Mouse (Mus musculus) kidney, postnatal 0 days (tissue): Measurements from ENCODE around the gene Rrn3. TPM values are rescaled to one million over a fixed set of nuclear protein-coding genes. Genes with fewer than 3 reads are reported as not detected.

Experiments used
- ATAC-seq: fragments of 200-750 bp; cut with Nextera tagmentation; replicated peaks from 2 replicates; pipeline ENCODE4 v1.8.0; 2017; ENCODE audit warnings: low read depth, moderate number of reproducible peaks, moderate TSS enrichment, moderate library complexity; ENCODE audit not compliant: low FRiP score
- DNase-seq: peaks from one replicate; pipeline ENCODE4 v3.0.0-alpha.2; 2016; ENCODE audit warnings: low spot score
- H3K27ac ChIP-seq: fragments of 300-500 bp; sonication (generic); 2 replicates; pipeline ENCODE4 v1.5.1; 2014; ENCODE audit warnings: mild to moderate bottlenecking
- H3K27me3 ChIP-seq: fragments of 300-500 bp; sonication (generic); 2 replicates; pipeline ENCODE4 v1.6.1; 2014; ENCODE audit warnings: low read length, mixed read lengths; ENCODE audit not compliant: insufficient read depth
- H3K36me3 ChIP-seq: fragments of 300-500 bp; sonication (generic); 2 replicates; pipeline ENCODE4 v1.6.1; 2014; ENCODE audit warnings: low read length, mixed read lengths; ENCODE audit not compliant: insufficient read depth
- H3K4me1 ChIP-seq: fragments of 300-500 bp; sonication (generic); replicated peaks from 2 replicates; pipeline ENCODE4 v1.6.1; 2014; ENCODE audit warnings: antibody characterized with exemption, low read length, mixed read lengths; ENCODE audit not compliant: insufficient read depth
- H3K4me2 ChIP-seq: fragments of 300-500 bp; sonication (generic); 2 replicates; pipeline ENCODE4 v1.6.1; 2014; ENCODE audit warnings: mild to moderate bottlenecking, low read length, moderate library complexity, mixed read lengths
- H3K4me3 ChIP-seq: fragments of 300-500 bp; sonication (generic); replicated peaks from 2 replicates; pipeline ENCODE4 v1.5.1; 2014; ENCODE audit warnings: low read depth, low read length
- H3K9ac ChIP-seq: fragments of 300-500 bp; sonication (generic); 2 replicates; pipeline ENCODE4 v1.6.1; 2014; ENCODE audit warnings: low read depth, low read length
- H3K9me3 ChIP-seq: fragments of 300-500 bp; sonication (generic); replicated peaks from 2 replicates; pipeline ENCODE4 v1.6.1; 2016; ENCODE audit warnings: low read length, inconsistent platforms, mixed read lengths
- CTCF ChIP-seq: IDR thresholded peaks from 2 replicates; pipeline ENCODE4 v1.5.1; 2016; ENCODE audit warnings: antibody characterized with exemption, low read depth, mild to moderate bottlenecking, moderate library complexity
- WGBS: fragments of 180-500 bp; shearing (Covaris S2); extraction: QIAGEN DNeasy Blood & Tissue Kit; methylation state at CpG from one replicate; pipeline ENCODE4 v1.1.7; 2014; 5-methylcytosine and 5-hydroxymethylcytosine counted together
- polyA plus RNA-seq: library from polyadenylated mRNA; unstranded; fragments of >200 nt; fragmentation: Nextera tagmentation; extraction: Ambion mirVana; gene quantifications from 2 replicates; pipeline ENCODE4 v1.2.1, GENCODE M21; 2015

The Rrn3 gene
- polyA plus RNA-seq, 1 experiment from 2014 or later = 47.0 TPM

DNA sequence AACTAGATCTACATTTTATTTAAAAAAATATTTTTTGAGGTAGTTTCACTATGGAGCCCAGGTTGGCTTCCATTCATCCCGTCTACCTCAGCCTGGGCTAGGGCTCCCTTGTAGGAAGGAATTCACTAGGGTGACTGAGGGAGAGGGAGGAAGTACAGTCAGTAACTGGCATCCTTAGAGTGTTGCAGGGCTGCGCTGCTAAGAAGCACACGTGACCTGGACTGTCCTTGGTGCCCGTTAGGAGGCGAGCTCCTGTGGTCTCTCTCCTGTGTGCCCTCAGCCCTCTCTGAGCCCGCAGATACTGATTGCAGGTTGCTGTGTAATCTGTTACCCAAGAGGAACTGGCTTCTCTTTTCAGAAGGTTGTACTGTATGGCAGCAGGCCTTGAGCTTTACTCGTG is 27.9 kb downstream of the Rrn3 start:
- Histone ChIP-seq H3K27me3 (no peaks in the 10 kb centered on the region), H3K36me3 (peaks cover 79% of the 10 kb centered on the region), H3K9me3 (no peaks in the 10 kb centered on the region), H3K9ac (no peak overlapping the region), H3K4me3 (no peak overlapping the region), H3K4me1 (no peaks in the 10 kb centered on the region), H3K4me2 (no peak overlapping the region), H3K27ac (no peak overlapping the region)
- DNase-seq = no peak
- ATAC-seq = no peak
- no peak for TF ChIP-seq CTCF
- 95% methylated on average over 7 of the region's 7 CpGs for WGBS

DNA sequence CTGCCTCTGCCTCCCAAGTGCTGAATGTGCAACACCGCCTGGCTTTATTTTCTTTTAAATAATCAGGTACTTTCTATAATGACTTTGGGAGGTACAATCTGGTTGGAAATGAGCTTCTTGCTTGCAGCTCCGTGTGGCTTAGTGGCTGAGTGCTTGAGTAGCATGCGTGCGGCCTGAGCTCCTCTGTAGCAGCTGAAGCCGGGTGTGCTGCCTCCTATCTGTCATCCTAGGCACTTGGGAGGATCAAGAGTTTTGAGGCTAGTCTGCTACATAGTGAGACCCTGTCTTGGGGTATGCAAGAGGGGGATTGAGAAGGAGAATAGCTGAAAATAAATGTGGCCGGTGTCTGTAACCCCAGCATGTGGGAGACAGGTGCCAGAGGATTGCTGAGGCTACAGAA is 31.6 kb downstream of the Rrn3 start:
- H3K9ac ChIP-seq = no peak overlapping the region
- H3K9me3 ChIP-seq = no peaks in the 10 kb centered on the region
- H3K4me1 ChIP-seq = no peaks in the 10 kb centered on the region
- H3K4me3 ChIP-seq = no peak overlapping the region
- no peak overlapping the region for H3K4me2 ChIP-seq
- H3K36me3 ChIP-seq = peaks cover 67% of the 10 kb centered on the region
- H3K27me3 ChIP-seq = no peaks in the 10 kb centered on the region
- no peak overlapping the region for H3K27ac ChIP-seq
- WGBS = 91% methylated on average over 6 of the region's 6 CpGs
- no peak for TF ChIP-seq CTCF
- no peak for DNase-seq
- no peak for ATAC-seq

DNA sequence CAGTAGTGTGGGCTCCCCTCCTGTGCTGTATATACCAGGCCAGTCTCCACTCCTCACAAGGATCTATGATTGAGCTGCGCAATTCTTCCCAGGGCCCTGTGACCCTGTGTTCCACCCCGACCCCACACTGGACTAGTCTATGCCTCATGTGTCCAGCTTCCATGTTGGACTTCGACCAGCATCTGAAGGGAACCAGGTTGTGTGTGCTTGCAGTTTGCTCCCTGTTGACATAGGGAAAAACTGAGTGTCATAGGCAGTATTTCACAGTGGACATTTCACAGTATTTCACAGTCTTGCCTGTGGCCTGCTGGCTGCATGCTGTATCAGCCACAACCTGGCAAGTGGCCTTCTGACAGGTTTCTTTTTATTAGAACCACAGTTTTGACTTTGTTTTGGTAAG is 32.7 kb downstream of the Rrn3 start:
- no peaks in the 10 kb centered on the region for H3K9me3 ChIP-seq

DNA sequence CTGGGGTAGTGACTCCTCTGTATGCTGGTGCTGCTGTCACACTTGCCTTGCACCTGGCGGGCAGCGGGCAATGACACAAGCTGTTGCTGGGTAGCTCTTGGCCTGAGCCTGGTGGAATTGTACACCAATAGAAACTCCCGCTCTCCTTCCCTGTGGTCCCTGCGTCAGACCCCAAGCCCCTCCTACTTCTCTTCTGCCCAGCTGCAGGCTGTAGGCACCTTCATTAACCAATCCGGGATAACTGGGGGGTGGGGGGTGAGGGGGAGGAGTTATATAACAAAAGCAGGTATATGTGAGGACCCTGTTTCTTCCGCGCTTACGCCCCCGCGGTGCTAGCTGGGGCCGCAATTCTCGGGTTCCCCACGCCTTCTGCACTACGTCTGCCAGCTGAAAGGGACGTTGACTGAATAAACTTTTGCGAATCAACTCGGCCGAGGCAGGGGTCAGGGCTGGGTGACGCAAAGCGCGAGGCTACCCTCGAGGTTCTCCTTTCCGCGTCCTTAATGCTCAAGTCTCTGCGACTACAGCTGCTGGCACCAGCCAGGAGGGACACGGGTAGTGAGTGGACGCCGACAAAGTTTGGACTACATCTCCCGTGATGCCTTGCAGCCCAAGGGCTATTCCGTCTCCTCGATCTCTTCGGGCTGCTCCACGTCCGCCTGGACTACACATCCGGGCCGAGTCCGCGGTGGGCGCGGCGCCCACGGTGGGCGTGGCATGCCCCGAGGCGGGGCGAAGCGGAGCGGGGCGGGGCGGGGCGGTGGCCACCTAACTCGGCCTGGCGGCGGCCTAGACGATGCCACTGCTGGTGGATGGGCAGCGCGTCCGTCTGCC is 38.3 kb downstream of the Rrn3 start, which contains the start of gene Ntan1:
Gene Ntan1 (plus strand): TSS at position 286 of the 834 bp plus-strand sequence.
- no peaks in the 10 kb centered on the region for H3K9me3 ChIP-seq
- ATAC-seq (peak; percentile 96), DNase-seq (peak; percentile 98)
- peak within 1 kb of the TSS; percentile 89 for H3K4me2 ChIP-seq
- H3K36me3 ChIP-seq = peaks cover 13% of the 10 kb centered on the region; the same call in 1 of the 2 replicates
- peak within 1 kb of the TSS; percentile 89 for H3K9ac ChIP-seq
- H3K4me1 ChIP-seq = no peaks in the 10 kb centered on the region
- no peak for TF ChIP-seq CTCF
- H3K27me3 ChIP-seq = no peaks in the 10 kb centered on the region
- peak within 1 kb of the TSS; percentile 89 for H3K4me3 ChIP-seq
- under 1% methylated on average over 58 of the region's 58 CpGs for whole genome bisulfite sequencing
- peak within 1 kb of the TSS; percentile 95 for H3K27ac ChIP-seq

More for the DNA sequence above, 32.7 kb downstream of the Rrn3 start:
- H3K27me3 ChIP-seq = no peaks in the 10 kb centered on the region
- no peak overlapping the region for H3K4me3 ChIP-seq
- peaks cover 61% of the 10 kb centered on the region for H3K36me3 ChIP-seq
- no peak overlapping the region for H3K4me2 ChIP-seq
- H3K4me1 ChIP-seq = no peaks in the 10 kb centered on the region
- ATAC-seq = no peak
- DNase-seq = no peak
- no peak for TF ChIP-seq CTCF
- 94% methylated on average over 3 of the region's 3 CpGs for WGBS
- no peak overlapping the region for H3K27ac ChIP-seq
- no peak overlapping the region for H3K9ac ChIP-seq

DNA sequence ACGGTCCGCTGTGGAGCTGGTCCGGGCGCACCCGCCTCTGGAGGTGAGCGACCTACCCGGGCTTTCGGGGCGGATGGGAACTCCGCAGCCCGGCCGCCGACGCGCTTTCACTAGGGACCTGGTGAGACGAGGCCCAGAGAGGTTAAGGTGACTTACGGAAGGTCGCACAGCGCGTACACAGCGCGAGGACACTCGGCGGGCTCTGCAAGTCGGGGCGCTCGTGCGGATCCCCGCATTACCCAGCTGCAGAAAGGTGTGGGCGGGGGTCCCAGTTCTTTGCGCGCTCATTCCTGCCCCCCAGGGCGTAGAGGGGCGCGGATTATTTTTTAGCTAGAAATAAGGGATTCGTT is 38.9 kb downstream of the Rrn3 start:
- Histone ChIP-seq H3K36me3 (peaks cover 12% of the 10 kb centered on the region; the same call in 1 of the 2 replicates), H3K27ac (peak overlapping the region; percentile 95), H3K4me3 (peak overlapping the region; percentile 89), H3K9ac (peak overlapping the region; percentile 89), H3K4me2 (peak overlapping the region; percentile 89), H3K9me3 (no peaks in the 10 kb centered on the region), H3K4me1 (no peaks in the 10 kb centered on the region), H3K27me3 (no peaks in the 10 kb centered on the region)
- no peak for TF ChIP-seq CTCF
- under 1% methylated on average over 36 of the region's 36 CpGs for WGBS
- ATAC-seq (peak; percentile 62), DNase-seq (no peak)

DNA sequence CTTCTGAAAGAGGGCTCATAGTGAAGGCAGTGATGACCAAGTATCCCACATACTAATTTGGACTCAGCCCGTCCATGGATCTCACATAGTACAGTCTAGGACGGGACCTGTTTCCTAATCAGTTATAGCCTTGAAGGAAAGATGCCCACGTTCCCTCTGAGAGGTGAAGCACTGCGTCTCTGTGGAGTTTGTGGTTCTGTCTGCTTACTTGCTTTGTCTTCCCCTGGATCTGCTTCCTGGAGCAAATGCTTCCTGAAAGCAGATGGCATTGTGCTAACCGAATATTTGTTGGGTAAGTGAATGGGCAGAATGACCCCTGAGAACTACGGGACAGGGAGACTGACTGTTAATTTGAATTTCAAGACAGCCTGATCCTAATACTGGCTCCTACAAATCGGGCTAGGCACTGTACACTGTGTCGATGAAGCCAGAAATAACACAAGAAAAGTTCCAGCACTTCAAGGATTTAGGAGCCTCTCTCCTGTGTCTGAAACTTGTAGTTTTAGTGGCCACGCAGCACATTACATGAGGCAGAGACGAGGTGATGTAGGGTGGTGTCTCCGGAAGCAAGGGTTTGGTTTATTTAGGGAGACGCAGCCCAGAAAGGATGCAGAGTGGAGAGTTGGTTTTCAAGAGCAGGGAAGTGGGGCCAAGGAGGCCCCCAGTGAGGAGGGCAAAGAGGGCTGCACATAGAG is 39.4 kb downstream of the Rrn3 start:
- Histone ChIP-seq H3K27ac (peak overlapping the region; percentile 95), H3K9ac (peak overlapping the region; percentile 89), H3K9me3 (no peaks in the 10 kb centered on the region), H3K36me3 (peaks cover 6% of the 10 kb centered on the region; the same call in 1 of the 2 replicates), H3K4me2 (peak overlapping the region; percentile 89), H3K4me3 (peak overlapping the region; percentile 89), H3K27me3 (no peaks in the 10 kb centered on the region), H3K4me1 (no peaks in the 10 kb centered on the region)
- WGBS = 15% methylated on average over 12 of the region's 12 CpGs
- ATAC-seq (no peak), DNase-seq (peak; percentile 40)
- no peak for TF ChIP-seq CTCF
